Mouse (Mus musculus): ENCODE data around the gene Pdzd2. TPM values are rescaled to one million over a fixed set of nuclear protein-coding genes. Genes with fewer than 3 reads are reported as not detected.

Pdzd2 gene
- polyA plus RNA-seq, 2 experiments: 0.19 to 0.89 TPM

- WGBS (ENCODE audit: insufficient replicate concordance): 63% methylated on average over 6 of the region's 6 CpGs
- TF ChIP-seq CTCF (IDR thresholded peaks at IDR 0.05; ENCODE audit: low read depth) (no peak), EP300 (IDR thresholded peaks at IDR 0.05; ENCODE audit: low read depth) (no peak)
- no peaks in the 10 kb centered on the region for H3K4me1 ChIP-seq (replicated peaks; ENCODE audit: control insufficient read depth in 2 of 2, insufficient read depth in 2 of 2, low read length in 1 of 2)
- no peaks in the 10 kb centered on the region for H3K9me3 ChIP-seq (ENCODE audit: control insufficient read depth, low read length)
- H3K4me3 ChIP-seq (ENCODE audit: insufficient read depth in 1 of 2, low read depth in 2 of 2, low read length in 2 of 2): no peak overlapping the region
- no peak for ATAC-seq (ENCODE audit: insufficient read depth)
- H3K36me3 ChIP-seq (replicated peaks; ENCODE audit: control insufficient read depth, insufficient read depth, low read depth): no peaks in the 10 kb centered on the region
- DNase-seq (ENCODE audit: low read depth in 3 of 3, low spot score in 3 of 3): no peak
- no peak overlapping the region for H3K9ac ChIP-seq (replicated peaks)
- no peak overlapping the region for H3K4me2 ChIP-seq (ENCODE audit: low read depth)
- no peak overlapping the region for H3K27ac ChIP-seq
- H3K27me3 ChIP-seq (ENCODE audit: control insufficient read depth, insufficient read depth, low read length): no peaks in the 10 kb centered on the region
These were observed 21.0 kb upstream of the Pdzd2 start for GRCm38 (mm10) chr15:12760747-12761146.

GRCm38 (mm10) chr15:12758461-12758860, 18.7 kb upstream of the Pdzd2 start:
- TF ChIP-seq CTCF (IDR thresholded peaks at IDR 0.05; ENCODE audit: low read depth) (no peak), EP300 (IDR thresholded peaks at IDR 0.05; ENCODE audit: low read depth) (no peak)
- Histone ChIP-seq H3K27me3 (ENCODE audit: control insufficient read depth, insufficient read depth, low read length) (no peaks in the 10 kb centered on the region), H3K9me3 (ENCODE audit: control insufficient read depth, low read length) (no peaks in the 10 kb centered on the region)

GRCm38 (mm10) chr15:12757757-12758156, 18.0 kb upstream of the Pdzd2 start:
- H3K27me3 ChIP-seq (ENCODE audit: control insufficient read depth, insufficient read depth, low read length): no peaks in the 10 kb centered on the region
- no peak for ATAC-seq (ENCODE audit: insufficient read depth)
- WGBS (ENCODE audit: insufficient replicate concordance): 48% methylated on average over 1 of the region's 1 CpGs

More at GRCm38 (mm10) chr15:12758461-12758860, 18.7 kb upstream of the Pdzd2 start:
- DNase-seq (ENCODE audit: low read depth in 3 of 3, low spot score in 3 of 3) (no peak), ATAC-seq (ENCODE audit: insufficient read depth) (no peak)
- Histone ChIP-seq H3K4me2 (ENCODE audit: low read depth) (no peak overlapping the region), H3K4me1 (replicated peaks; ENCODE audit: control insufficient read depth in 2 of 2, insufficient read depth in 2 of 2, low read length in 1 of 2) (no peaks in the 10 kb centered on the region), H3K36me3 (replicated peaks; ENCODE audit: control insufficient read depth, insufficient read depth, low read depth) (no peaks in the 10 kb centered on the region), H3K27ac (no peak overlapping the region), H3K4me3 (ENCODE audit: insufficient read depth in 1 of 2, low read depth in 2 of 2, low read length in 2 of 2) (no peak overlapping the region), H3K9ac (replicated peaks) (no peak overlapping the region)
- 52% methylated on average over 5 of the region's 5 CpGs for WGBS (ENCODE audit: insufficient replicate concordance)

GRCm38 (mm10) chr15:12753201-12753600, 13.5 kb upstream of the Pdzd2 start:
- H3K27ac ChIP-seq: no peak overlapping the region
- ATAC-seq (ENCODE audit: insufficient read depth): no peak
- 44% methylated on average over 4 of the region's 4 CpGs for WGBS (ENCODE audit: insufficient replicate concordance)
- TF ChIP-seq EP300 (IDR thresholded peaks at IDR 0.05; ENCODE audit: low read depth) (no peak), CTCF (IDR thresholded peaks at IDR 0.05; ENCODE audit: low read depth) (no peak)
- no peak overlapping the region for H3K4me3 ChIP-seq (ENCODE audit: insufficient read depth in 1 of 2, low read depth in 2 of 2, low read length in 2 of 2)
- H3K9ac ChIP-seq (replicated peaks): no peak overlapping the region
- H3K36me3 ChIP-seq (replicated peaks; ENCODE audit: control insufficient read depth, insufficient read depth, low read depth): no peaks in the 10 kb centered on the region
- DNase-seq (ENCODE audit: low read depth in 3 of 3, low spot score in 3 of 3): no peak
- no peaks in the 10 kb centered on the region for H3K9me3 ChIP-seq (ENCODE audit: control insufficient read depth, low read length)
- no peaks in the 10 kb centered on the region for H3K27me3 ChIP-seq (ENCODE audit: control insufficient read depth, insufficient read depth, low read length)
- no peak overlapping the region for H3K4me2 ChIP-seq (ENCODE audit: low read depth)
- H3K4me1 ChIP-seq (replicated peaks; ENCODE audit: control insufficient read depth in 2 of 2, insufficient read depth in 2 of 2, low read length in 1 of 2): no peaks in the 10 kb centered on the region

More at GRCm38 (mm10) chr15:12757757-12758156, 18.0 kb upstream of the Pdzd2 start:
- Histone ChIP-seq H3K9ac (replicated peaks) (no peak overlapping the region), H3K4me3 (ENCODE audit: insufficient read depth in 1 of 2, low read depth in 2 of 2, low read length in 2 of 2) (no peak overlapping the region), H3K4me1 (replicated peaks; ENCODE audit: control insufficient read depth in 2 of 2, insufficient read depth in 2 of 2, low read length in 1 of 2) (no peaks in the 10 kb centered on the region), H3K36me3 (replicated peaks; ENCODE audit: control insufficient read depth, insufficient read depth, low read depth) (no peaks in the 10 kb centered on the region), H3K4me2 (ENCODE audit: low read depth) (no peak overlapping the region), H3K27ac (no peak overlapping the region), H3K9me3 (ENCODE audit: control insufficient read depth, low read length) (no peaks in the 10 kb centered on the region)
- TF ChIP-seq CTCF (IDR thresholded peaks at IDR 0.05; ENCODE audit: low read depth): no peak
- TF ChIP-seq EP300 (IDR thresholded peaks at IDR 0.05; ENCODE audit: low read depth): no peak
- DNase-seq (ENCODE audit: low read depth in 3 of 3, low spot score in 3 of 3): no peak

GRCm38 (mm10) chr15:12750963-12751362, 11.2 kb upstream of the Pdzd2 start:
- no peak for TF ChIP-seq CTCF (IDR thresholded peaks at IDR 0.05; ENCODE audit: low read depth)
- TF ChIP-seq EP300 (IDR thresholded peaks at IDR 0.05; ENCODE audit: low read depth): no peak
- no peaks in the 10 kb centered on the region for H3K4me1 ChIP-seq (replicated peaks; ENCODE audit: control insufficient read depth in 2 of 2, insufficient read depth in 2 of 2, low read length in 1 of 2)
- H3K4me2 ChIP-seq (ENCODE audit: low read depth): no peak overlapping the region
- H3K9me3 ChIP-seq (ENCODE audit: control insufficient read depth, low read length): no peaks in the 10 kb centered on the region
- H3K4me3 ChIP-seq (ENCODE audit: insufficient read depth in 1 of 2, low read depth in 2 of 2, low read length in 2 of 2): no peak overlapping the region
- H3K27ac ChIP-seq: no peak overlapping the region
- DNase-seq (ENCODE audit: low read depth in 3 of 3, low spot score in 3 of 3) (no peak), ATAC-seq (ENCODE audit: insufficient read depth) (no peak)
- H3K27me3 ChIP-seq (ENCODE audit: control insufficient read depth, insufficient read depth, low read length): no peaks in the 10 kb centered on the region
- H3K9ac ChIP-seq (replicated peaks): no peak overlapping the region
- H3K36me3 ChIP-seq (replicated peaks; ENCODE audit: control insufficient read depth, insufficient read depth, low read depth): no peaks in the 10 kb centered on the region
- WGBS (ENCODE audit: insufficient replicate concordance): 60% methylated on average over 8 of the region's 8 CpGs
